Mouse (Mus musculus) layer of hippocampus, postnatal 25 days (tissue): ENCODE results near the gene Tbc1d2. TPM values are rescaled to one million over a fixed set of nuclear protein-coding genes. Genes with fewer than 3 reads are reported as not detected.
"Not testable (repeated sequence)": the region's sequence is repeated elsewhere in the genome, so short reads cannot be mapped to it uniquely, and the experiment has no call there.

Experiments
- DNase-seq, 2 experiments: peaks; one replicate each; pipeline ENCODE4 v3.0.0; 2022; ENCODE audit warnings: mixed read lengths in 2 of 2, low spot score in 1 of 2; ENCODE audit errors: extremely low spot score in 1 of 2
- total RNA-seq, 2 experiments: library from RNA; stranded (reverse); gene quantifications; 2 replicates each; pipeline ENCODE4 v1.2.3; 2021

Gene Tbc1d2
- total RNA-seq, 2 experiments from 2014 or later: 1.8 to 3.6 TPM

DNA sequence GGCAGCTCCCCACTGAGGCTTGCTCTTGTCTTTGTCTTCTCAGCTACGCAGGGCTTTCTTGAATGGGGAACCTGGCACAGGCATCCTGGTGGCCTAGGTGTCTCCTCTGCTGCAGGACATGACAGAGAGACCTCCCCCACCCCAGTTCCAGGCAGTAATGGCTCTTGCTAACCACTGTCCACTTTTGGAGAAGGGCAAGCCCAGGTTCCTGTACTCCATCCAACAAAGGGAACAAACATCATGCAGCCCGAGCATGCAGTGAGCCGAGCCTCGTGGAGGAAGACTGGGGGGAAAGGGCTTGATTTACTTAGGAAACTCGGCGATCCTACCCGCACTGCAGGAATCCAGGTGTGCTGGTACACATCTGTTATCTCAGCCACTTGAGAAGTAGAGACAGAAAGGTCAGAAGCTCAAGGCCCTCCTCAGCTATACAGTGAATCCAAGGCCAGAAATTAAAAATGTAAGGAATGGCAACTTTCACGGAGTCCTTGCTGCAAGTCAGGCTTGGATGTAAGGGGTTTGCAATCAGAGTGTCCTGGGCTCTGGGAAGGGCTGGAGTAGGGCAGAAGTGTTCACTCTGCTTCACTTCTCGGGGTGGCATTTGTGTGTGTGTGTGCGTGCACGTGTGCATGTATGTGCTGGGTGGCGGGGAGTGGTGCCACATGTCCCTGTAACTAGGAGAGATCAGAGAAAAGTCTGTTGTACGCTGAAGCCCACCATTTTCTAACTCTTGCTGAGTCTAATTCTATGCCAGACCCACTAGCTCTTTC, 64.8 kb downstream of the Tbc1d2 start:
- peak in 1 of 2 experiments; percentile 1 for DNase-seq

DNA sequence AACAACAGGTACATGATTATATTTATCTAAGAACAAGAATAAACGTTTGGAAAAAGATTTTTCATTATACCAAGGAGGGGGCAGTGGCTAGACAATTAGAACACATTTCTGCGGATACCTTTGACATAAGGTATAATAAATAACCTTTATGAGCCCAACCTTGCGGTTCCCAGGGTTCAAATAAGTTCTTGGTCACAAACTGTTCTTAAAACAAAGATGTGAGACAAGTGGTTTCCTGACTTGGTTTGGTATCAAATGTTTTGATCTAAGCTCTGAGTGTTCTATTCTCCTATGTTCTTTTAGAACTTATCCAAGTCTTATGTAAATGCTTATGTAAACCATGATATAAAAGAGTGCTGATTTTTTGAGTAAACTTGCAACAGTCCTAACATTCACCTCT, 65.5 kb downstream of the Tbc1d2 start:
- not testable (repeated sequence) for DNase-seq

DNA sequence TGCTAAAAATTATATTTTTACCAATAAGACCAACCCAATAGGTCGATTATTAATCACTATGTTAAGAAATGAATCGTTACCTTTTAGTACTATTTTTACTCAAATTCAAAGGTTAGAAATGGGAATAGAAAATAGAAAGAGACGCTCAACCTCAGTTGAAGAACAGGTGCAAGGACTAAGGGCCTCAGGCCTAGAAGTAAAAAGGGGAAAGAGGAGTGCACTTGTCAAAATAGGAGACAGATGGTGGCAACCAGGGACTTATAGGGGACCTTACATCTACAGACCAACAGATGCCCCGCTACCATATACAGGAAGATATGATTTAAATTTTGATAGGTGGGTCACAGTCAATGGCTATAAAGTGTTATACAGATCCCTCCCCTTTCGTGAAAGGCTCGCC, 65.9 kb downstream of the Tbc1d2 start:
- not testable (repeated sequence) for DNase-seq

DNA sequence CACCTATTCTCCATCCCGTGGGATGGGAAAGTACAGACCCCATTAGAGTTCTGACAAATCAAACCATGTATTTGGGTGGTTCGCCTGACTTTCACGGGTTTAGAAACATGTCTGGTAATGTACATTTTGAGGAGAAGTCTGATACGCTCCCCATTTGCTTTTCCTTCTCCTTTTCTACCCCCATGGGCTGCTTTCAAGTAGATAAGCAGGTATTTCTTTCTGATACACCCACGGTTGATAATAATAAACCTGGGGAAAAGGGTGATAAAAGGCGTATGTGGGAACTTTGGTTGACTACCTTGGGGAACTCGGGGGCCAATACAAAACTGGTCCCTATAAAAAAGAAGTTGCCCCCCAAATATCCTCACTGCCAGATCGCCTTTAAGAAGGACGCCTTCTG, 68.0 kb downstream of the Tbc1d2 start:
- DNase-seq: not testable (repeated sequence)

DNA sequence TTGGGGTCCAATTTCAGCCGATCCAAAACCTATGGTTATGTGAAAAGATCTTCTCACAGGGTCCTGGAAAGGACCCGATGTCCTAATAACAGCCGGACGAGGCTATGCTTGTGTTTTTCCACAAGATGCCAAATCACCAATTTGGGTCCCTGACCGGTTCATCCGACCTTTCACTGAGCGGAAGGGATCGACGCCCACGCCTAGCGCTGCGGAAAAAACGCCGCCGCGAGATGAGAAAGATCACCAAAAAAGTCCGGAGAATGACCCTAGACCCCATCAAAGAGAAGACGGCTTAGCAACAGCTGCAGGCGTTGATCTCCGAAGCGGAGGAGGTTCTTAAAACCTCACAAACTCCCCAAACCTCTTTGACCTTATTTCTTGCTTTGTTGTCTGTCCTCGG, 68.4 kb downstream of the Tbc1d2 start:
- not testable (repeated sequence) for DNase-seq

DNA sequence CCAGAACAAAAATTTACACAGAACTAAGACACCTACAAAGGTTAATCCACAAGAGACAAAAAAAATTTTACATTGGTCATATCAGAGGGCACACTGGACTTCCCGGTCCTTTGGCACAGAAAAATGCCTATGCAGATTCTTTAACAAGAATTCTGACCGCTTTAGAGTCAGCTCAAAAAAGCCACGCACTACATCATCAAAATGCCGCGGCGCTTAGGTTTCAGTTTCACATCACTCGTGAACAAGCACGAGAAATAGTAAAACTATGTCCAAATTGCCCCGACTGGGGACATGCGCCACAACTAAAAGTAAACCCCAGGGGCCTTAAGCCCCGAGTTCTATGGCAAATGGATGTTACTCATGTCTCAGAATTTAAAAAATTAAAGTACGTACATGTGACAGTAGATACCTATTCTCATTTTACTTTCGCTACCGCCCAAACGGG, 69.2 kb downstream of the Tbc1d2 start:
- DNase-seq: not testable (repeated sequence)

DNA sequence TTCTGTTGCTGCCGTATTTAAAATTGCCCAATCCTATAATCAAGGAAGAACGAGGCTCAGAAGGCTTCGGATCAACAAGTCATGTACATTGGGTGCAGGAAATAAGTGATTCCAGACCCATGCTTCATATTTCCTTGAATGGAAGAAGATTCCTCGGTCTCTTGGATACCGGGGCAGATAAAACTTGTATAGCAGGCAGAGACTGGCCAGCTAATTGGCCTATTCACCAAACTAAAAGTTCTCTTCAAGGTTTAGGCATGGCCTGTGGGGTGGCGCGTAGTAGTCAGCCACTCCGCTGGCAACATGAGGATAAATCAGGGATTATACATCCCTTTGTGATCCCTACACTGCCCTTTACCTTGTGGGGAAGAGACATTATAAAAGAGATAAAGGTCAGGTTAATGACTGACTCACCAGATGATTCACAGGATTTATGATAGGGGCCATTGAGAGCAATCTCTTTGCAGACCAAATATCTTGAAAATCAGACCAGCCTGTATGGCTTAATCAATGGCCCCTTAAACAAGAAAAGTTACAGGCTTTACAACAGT, 71.1 kb downstream of the Tbc1d2 start:
- not testable (repeated sequence) for DNase-seq

DNA sequence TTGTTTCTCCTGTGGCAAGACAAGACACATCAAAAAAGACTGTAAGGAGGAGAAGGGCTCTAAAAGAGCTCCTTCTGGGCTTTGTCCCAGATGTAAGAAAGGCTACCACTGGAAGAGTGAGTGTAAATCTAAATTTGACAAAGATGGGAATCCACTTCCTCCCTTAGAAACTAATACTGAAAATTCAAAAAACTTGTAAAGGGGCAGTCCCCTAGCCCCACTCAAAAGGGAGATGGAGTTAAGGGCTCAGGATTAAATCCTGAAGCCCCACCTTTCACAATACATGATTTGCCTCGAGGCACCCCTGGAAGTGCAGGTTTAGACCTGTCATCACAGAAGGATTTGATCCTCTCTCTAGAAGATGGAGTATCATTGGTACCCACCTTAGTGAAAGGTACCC, 71.8 kb downstream of the Tbc1d2 start:
- no peak for DNase-seq

DNA sequence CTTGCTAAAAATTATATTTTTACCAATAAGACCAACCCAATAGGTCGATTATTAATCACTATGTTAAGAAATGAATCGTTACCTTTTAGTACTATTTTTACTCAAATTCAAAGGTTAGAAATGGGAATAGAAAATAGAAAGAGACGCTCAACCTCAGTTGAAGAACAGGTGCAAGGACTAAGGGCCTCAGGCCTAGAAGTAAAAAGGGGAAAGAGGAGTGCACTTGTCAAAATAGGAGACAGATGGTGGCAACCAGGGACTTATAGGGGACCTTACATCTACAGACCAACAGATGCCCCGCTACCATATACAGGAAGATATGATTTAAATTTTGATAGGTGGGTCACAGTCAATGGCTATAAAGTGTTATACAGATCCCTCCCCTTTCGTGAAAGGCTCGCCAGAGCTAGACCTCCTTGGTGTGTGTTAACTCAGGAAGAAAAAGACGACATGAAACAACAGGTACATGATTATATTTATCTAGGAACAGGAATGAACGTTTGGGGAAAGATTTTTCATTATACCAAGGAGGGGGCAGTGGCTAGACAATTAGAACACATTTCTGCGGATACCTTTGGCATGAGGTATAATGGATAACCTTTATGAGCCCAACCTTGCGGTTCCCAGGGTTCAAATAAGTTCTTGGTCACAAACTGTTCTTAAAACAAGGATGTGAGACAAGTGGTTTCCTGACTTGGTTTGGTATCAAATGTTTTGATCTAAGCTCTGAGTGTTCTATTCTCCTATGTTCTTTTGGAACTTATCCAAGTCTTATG, 74.3 kb downstream of the Tbc1d2 start:
- DNase-seq: not testable (repeated sequence)

DNA sequence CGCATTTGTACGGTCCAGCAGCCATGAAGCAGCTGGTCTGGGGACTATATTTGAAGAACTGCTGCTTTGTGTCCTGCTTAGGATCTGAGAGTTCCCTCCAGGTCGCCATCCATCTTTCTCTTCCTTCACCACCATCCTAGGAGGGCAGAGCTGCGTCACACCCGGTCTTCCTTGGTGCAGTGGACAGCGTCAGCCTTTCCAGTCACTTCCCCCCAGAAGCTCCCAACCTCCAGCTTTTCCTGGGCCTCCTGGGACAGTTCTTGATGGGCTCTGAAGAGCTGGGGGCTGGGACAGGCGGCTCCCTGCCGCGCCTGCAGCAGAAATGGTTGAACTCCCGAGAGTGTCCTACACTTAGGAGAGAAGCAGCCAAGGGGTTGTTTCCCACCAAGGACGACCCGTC, 75.2 kb downstream of the Tbc1d2 start:
- peak in 1 of 2 experiments; percentile 1 for DNase-seq

DNA sequence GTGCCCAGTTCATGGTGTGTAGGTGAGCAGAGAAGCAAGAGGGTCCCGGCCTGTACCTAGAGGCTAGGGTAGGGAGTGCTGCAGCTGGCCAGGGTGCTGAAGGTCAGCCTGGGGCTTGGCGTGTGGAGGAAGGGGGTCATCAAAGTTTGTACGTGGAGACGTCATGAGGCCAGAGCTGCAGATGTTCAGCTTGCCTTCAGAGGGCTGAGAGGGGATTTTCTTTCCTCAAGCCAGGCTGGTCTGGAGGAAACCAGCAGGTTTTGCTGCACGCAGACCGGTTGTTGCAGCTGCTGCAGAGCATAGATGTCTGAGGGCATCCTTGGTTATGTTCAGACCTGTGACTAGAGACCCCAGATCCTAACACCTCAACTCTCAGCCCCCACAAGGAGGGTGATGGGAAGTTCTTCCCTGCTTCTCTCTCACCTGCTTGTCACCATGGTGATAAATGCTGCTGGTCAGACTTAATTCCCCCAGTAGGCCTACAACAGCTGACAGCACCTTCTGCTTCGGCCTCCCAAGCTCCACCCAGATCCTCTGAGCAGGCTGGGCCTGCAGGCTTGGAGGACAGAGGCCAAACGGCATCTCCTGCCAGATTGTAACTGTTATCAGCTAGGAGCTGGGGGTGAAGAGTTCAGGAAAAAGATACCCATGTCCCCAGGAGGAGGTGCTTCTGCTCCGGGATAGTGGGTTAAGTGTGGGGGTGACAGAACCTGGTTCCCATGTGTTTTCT, 75.8 kb downstream of the Tbc1d2 start:
- peak in 1 of 2 experiments; percentile 1 for DNase-seq

DNA sequence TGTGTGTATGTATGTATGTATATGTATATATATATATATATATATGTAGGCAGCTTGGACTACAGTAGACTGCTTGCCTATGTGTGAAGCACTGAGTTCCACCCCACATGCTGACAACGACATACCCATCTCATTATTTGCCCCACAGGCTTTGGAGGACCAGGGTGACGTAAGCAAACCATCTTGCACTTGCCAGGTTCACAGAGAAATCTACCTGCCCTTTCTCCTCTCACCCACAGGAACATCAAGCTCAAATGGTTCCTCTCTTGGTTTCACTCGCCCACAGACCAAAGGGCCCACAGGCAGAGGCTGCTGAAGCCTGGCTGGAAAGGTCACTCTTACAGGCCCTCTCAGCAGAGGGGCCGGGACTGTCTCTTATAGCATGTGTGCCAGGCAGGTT, 77.4 kb downstream of the Tbc1d2 start:
- peak in 1 of 2 experiments; percentile 0 for DNase-seq

DNA sequence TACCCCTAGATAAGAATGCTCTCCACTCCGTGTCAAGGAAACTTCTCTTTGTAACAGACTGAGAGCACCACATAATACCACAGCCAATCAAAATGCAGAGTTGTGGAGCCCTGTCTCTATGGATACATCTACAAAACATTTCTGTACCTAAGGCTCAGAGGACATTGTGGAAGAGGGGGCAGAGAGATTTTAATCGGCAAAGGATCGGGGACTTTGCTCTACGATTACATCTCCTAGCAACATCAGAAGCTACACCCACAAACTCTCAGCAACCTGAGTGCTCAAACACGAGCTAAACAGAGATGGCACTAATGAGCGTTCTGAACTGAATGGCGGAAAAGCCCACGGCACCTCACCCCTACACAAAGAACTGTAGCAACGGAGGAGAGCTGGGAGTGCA, 78.3 kb downstream of the Tbc1d2 start:
- no peak for DNase-seq

DNA sequence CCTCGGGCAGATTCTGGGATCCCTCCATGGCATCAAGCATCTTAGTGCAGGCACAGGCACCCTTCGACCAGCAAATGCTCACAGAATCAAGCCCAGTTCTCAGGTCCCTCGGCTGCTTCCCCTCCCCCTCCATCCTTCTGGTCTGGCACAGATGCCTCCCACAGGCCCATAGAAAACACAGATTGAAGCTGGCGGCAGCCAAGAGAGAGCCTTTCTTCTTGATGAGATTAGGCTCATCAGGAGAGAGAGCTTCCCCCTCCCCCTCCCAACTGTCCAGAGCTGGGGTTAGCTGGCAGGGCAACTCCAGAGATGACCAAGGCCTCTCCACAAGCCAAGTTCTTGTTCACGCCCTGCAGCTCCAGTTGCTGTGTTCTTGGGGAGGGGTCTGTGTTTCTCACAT, 80.3 kb downstream of the Tbc1d2 start:
- DNase-seq: peak in 1 of 2 experiments; percentile 56

DNA sequence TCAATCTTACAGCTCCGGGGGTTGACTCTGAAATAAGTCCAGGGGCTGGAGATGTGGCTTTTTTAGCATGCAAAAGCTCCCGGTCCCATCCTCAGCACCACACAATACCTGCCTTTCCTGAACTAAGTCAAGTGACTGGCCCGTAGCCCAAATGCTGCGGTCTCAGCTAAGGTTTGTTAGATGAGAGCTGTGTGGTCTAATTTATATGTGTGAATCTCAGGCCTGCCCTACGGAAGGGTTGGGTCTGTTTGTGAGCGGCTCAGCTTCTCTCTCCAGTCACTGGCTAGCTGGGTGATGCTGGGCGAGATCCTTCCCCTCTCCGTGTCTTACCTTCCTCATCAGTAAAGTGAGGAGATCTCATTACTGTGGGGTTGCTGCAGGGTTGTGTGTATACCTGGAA, 81.8 kb downstream of the Tbc1d2 start:
- peak in 1 of 2 experiments; percentile 1 for DNase-seq

DNA sequence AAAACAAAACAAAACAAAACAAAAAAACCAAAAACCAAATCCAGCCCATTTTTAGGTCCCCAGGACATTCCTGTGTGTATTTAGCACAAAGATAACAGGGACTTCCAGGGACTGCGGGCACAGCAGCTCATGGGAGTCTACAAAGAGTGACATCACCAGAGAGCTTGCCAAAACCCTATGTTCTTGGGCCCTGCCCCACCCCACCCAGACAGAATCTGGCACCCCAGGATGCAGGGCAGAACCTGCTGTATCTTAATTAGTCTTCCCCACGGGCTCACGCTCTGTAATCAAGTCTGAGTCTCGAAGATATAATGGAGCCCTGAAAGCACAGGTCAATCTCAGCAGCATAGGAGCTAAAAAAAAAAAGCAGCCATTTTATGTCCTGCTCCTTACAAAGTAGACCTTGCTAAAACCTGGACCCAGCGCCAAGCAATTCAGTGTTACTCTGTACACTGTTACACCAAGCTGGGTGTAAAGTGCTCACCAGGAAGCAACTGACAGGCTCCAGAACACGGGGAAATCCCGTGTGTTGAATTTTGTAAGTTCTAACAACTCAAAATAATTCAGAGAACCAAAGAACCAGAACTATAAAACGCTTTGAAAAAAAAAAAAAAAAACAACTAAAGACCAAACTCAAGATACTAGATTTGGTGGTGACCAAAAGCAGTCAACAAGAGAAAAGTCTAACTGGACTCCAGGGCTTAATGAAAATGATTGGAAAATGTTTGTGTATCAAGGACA, 82.9 kb downstream of the Tbc1d2 start:
- peak in 1 of 2 experiments; percentile 1 for DNase-seq

DNA sequence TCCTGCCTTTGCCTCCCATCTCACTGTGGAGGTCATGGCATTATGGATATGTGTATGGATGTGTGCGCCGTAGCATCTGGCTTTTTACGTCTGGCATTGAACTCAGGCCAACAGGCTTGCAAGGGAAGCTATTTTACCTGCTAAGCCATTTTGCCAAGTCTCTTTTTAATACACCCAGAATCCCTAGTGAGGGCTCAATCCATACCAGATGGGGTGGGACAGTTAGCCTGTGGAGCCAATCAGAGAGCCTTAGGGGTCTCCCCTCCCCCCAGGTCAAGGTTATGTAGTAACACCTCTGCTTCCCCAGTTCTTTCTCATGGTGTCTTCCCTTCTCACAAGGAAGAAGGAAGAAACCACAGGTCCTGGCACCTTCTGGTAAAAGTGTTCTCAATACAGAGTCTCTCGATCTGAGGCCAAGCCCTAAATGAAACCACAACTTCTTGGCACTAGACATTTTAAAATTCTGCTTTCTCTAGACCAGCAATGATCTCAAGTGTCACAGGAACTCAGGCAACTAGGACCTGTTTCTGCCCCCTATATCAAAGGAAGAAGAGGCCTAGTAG, 84.5 kb downstream of the Tbc1d2 start:
- no peak for DNase-seq

DNA sequence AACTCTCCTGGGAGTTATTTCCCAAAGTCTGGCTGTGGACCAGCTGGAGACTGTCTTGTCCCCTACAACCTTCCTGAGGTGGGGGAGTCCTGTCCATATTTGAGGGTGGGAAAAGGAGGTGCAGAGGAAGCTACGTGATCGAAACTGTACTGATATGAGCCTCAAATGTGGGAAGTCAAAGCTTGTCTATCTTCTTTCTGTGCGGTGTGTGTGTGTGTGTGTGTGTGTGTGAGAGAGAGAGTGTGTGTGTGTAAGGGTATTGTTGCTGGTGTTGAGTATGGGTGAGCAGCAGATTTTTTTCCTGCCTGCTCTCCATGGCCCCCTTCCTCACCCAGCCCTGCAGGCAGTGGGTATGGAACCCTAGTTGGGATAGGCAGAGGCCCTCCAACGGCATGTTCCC, 85.8 kb downstream of the Tbc1d2 start:
- DNase-seq: peak in 1 of 2 experiments; percentile 0

DNA sequence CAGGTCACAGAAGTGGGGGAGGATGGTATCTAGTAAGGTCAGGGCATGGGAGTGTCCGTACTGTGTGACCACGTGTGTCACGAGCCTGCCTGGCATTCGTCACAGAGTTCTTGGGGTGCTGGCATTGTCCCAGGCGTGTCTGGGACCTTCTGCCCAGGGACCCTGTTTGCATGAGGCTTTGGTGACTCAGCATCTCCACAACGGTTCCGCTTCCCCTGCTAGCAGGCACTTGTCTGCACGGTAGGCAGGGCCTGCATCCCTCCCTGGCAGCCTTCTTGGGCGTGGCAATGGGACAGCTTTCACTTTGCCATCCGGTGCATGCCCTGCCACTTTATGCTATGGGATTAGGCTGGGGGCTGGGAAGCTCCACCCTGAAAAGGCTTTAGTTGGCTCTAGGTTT, 86.2 kb downstream of the Tbc1d2 start:
- DNase-seq: peak in 1 of 2 experiments; percentile 2

DNA sequence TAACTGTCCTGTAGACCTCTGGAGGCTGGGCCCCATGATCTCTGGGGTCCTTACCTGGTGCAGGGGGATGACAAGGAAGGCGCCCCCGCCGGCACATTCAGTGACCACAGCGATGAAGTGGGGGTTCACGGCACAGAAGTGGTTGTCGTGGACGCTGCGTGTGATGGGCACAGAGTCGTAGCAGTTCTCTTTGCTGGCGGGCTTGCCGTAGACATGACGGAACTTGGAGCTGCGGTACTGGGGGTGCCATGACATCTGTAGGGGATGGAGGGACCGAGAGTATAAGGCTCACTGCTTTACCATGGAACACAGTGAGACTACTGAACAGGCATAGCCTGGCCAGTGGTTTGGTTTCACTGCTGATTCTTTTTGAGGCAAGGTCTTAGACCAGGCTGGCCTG, 87.2 kb downstream of the Tbc1d2 start:
- no peak for DNase-seq
